Mouse (Mus musculus) C2C12 (cell line): Measurements from ENCODE around the gene Pdk2.

Experiments
- CTCF ChIP-seq: IDR thresholded peaks from one replicate; pipeline ENCODE4 v1.5.1; 2011; ENCODE audit not compliant: control insufficient read depth, insufficient read depth, insufficient read length
- USF1 ChIP-seq: IDR thresholded peaks from one replicate; pipeline ENCODE4 v1.6.1; 2011; ENCODE audit warnings: low read depth, mild to moderate bottlenecking, control low read depth, moderate library complexity

GRCm38 (mm10) chr11:95073835-95074234 is 32.7 kb upstream of the Pdk2 start:
- TF ChIP-seq CTCF (no peak), USF1 (no peak)
